Mouse (Mus musculus) heart, adult 2 months (tissue): ENCODE results near the gene Trim38.

Experiments used
- EP300 ChIP-seq: fragments of 200-500 bp; IDR thresholded peaks from 2 replicates; pipeline ENCODE4 v1.6.1; 2011; ENCODE audit warnings: low read depth, low read length, control low read depth; ENCODE audit not compliant: insufficient read depth
- POLR2A ChIP-seq: fragments of 200-500 bp; IDR thresholded peaks from 2 replicates; pipeline ENCODE4 v1.6.1; 2011; ENCODE audit warnings: mild to moderate bottlenecking, low read depth, low read length, control low read depth; ENCODE audit not compliant: insufficient read depth

DNA sequence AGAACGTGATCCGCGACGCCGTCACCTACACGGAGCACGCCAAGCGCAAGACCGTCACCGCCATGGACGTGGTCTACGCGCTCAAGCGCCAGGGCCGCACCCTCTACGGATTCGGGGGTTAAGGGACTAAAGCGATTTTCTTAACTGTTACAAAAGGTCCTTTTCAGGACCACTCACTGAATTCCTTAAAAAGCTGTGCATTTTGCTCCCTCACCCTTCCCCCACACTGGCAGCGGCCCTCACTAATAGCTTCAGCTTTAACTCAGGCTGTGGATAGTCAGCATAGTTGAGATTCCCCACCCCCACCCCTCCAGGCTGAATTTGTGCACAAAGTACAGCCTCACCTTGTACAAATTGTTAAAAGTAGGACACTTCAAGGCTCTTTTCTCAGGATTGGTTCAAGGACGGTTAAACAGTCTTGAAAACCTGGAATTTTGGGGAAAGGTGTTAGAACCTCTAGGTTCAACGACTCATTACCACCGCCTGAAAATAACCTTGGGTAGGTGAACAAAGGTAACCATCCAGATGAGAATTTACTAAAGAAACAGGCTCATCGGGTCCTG lies 12.4 kb upstream of the Trim38 start:
- TF ChIP-seq EP300: no peak
- no peak for TF ChIP-seq POLR2A
